Mouse (Mus musculus): ENCODE measurements around the gene Cops9. TPM values are rescaled to one million over a fixed set of nuclear protein-coding genes. Genes with fewer than 3 reads are reported as not detected.

The Cops9 gene
- polyA plus RNA-seq, 1 experiment from 2014 or later = 597 TPM

Other genes with a start within 250 kb of the Cops9 start
- 279 and 295 TPM in 2 replicates for gene Ndufa10, start 168.1 kb downstream of the Cops9 start, polyA plus RNA-seq (2015; fragmentation: Nextera tagmentation; extraction: Ambion mirVana)
- not detected in 2 replicates for gene Olfr1416, start 156.9 kb downstream of the Cops9 start, polyA plus RNA-seq (2015; fragmentation: Nextera tagmentation; extraction: Ambion mirVana)
- gene Olfr1415, start 145.9 kb downstream of the Cops9 start, polyA plus RNA-seq (2015; fragmentation: Nextera tagmentation; extraction: Ambion mirVana) = not detected in 2 replicates
- gene Olfr1414, start 123.3 kb downstream of the Cops9 start, polyA plus RNA-seq (2015; fragmentation: Nextera tagmentation; extraction: Ambion mirVana) = not detected in 2 replicates
- not detected in 2 replicates for gene Olfr1413, start 70.7 kb downstream of the Cops9 start, polyA plus RNA-seq (2015; fragmentation: Nextera tagmentation; extraction: Ambion mirVana)
- gene Olfr1412, start 56.2 kb downstream of the Cops9 start, polyA plus RNA-seq (2015; fragmentation: Nextera tagmentation; extraction: Ambion mirVana) = not detected in 2 replicates
- gene Olfr1411, start 47.6 kb downstream of the Cops9 start, polyA plus RNA-seq (2015; fragmentation: Nextera tagmentation; extraction: Ambion mirVana) = not detected in 2 replicates
- gene Olfr1410, start 36.2 kb downstream of the Cops9 start, polyA plus RNA-seq (2015; fragmentation: Nextera tagmentation; extraction: Ambion mirVana) = not detected in 2 replicates
- gene Olfr12, start 24.2 kb downstream of the Cops9 start, polyA plus RNA-seq (2015; fragmentation: Nextera tagmentation; extraction: Ambion mirVana) = not detected in 2 replicates
- 0.12 TPM in 1 of 2 replicates, not detected in the other for gene Otos, start 6.9 kb upstream of the Cops9 start, polyA plus RNA-seq (2015; fragmentation: Nextera tagmentation; extraction: Ambion mirVana)
- 56.2 and 57.1 TPM in 2 replicates for gene Gpc1, start 189.7 kb upstream of the Cops9 start, polyA plus RNA-seq (2015; fragmentation: Nextera tagmentation; extraction: Ambion mirVana)